Mouse (Mus musculus) ES-E14 (cell line): ENCODE measurements around the gene Krt25. TPM values are rescaled to one million over a fixed set of nuclear protein-coding genes. Genes with fewer than 3 reads are reported as not detected.

ENCODE experiments used
- DNase-seq: peaks from one replicate; pipeline ENCODE4 v3.0.0-alpha.2; 2013; ENCODE audit warnings: low read depth, low spot score
- H3K27ac ChIP-seq: 2 replicates; pipeline ENCODE4 v1.5.1; 2012; ENCODE audit warnings: low read depth, mild to moderate bottlenecking, low read length, moderate library complexity, mixed read lengths; ENCODE audit not compliant: poor library complexity, insufficient read depth, severe bottlenecking
- H3K36me3 ChIP-seq: 2 replicates; pipeline ENCODE4 v1.6.1; 2012; ENCODE audit warnings: mild to moderate bottlenecking, low read length, moderate library complexity, mixed read lengths; ENCODE audit not compliant: control insufficient read depth, poor library complexity, insufficient read depth, severe bottlenecking
- H3K4me1 ChIP-seq, 2 experiments: fragments of 150-350 bp in 1 of 2; sonication (generic) in 1 of 2; 2 replicates each; pipeline ENCODE4 v1.6.1; 2012; ENCODE audit warnings: low read length in 2 of 2, mild to moderate bottlenecking in 1 of 2, mixed read lengths in 1 of 2; ENCODE audit not compliant: control insufficient read depth in 2 of 2, insufficient read depth in 2 of 2, poor library complexity in 1 of 2
- H3K4me3 ChIP-seq, 2 experiments: fragments of 150-350 bp in 1 of 2; sonication (generic) in 1 of 2; 2 replicates each; pipeline ENCODE4 v1.5.1; 2012; ENCODE audit warnings: low read length in 2 of 2, low read depth in 1 of 2, mild to moderate bottlenecking in 1 of 2, mixed read lengths in 1 of 2; ENCODE audit not compliant: insufficient read depth in 1 of 2, poor library complexity in 1 of 2, severe bottlenecking in 1 of 2
- H3K9ac ChIP-seq: 2 replicates; pipeline ENCODE4 v1.6.1; 2012; ENCODE audit warnings: low read depth, mild to moderate bottlenecking, low read length, mixed read lengths; ENCODE audit not compliant: poor library complexity, insufficient read depth, severe bottlenecking
- H3K9me3 ChIP-seq: fragments of 150-350 bp; sonication (generic); 2 replicates; pipeline ENCODE4 v1.6.1; 2012; ENCODE audit warnings: low read depth, mild to moderate bottlenecking, low read length; ENCODE audit not compliant: control insufficient read depth, insufficient read depth
- CHD2 ChIP-seq: IDR thresholded peaks from 2 replicates; pipeline ENCODE4 v1.6.1; 2014; ENCODE audit warnings: mild to moderate bottlenecking, low read depth, low read length, inconsistent platforms
- HCFC1 ChIP-seq: IDR thresholded peaks from 2 replicates; pipeline ENCODE4 v1.6.1; 2012; ENCODE audit warnings: low read length, inconsistent platforms, borderline replicate concordance; ENCODE audit not compliant: insufficient read depth
- MAFK ChIP-seq: IDR thresholded peaks from 2 replicates; pipeline ENCODE4 v1.6.1; 2014; ENCODE audit warnings: mild to moderate bottlenecking, low read depth, low read length, inconsistent platforms; ENCODE audit not compliant: insufficient read depth
- ZC3H11A ChIP-seq: IDR thresholded peaks from 2 replicates; pipeline ENCODE4 v1.6.1; 2012; ENCODE audit warnings: low read depth, mild to moderate bottlenecking, inconsistent platforms, low read length, borderline replicate concordance
- ZNF384 ChIP-seq: IDR thresholded peaks from 2 replicates; pipeline ENCODE4 v1.6.1; 2012; ENCODE audit warnings: low read depth, low read length, inconsistent platforms
- in situ Hi-C, 2 experiments: fragments of 600-800 bp; cut with MboI; formaldehyde crosslinking; loops; one replicate each; pipeline ENCODE4 v1.15.1; 2025; ENCODE audit warnings: low sequenced_read_pairs in 2 of 2, inconsistent platforms in 1 of 2; ENCODE audit not compliant: unreplicated experiment in 2 of 2
- total RNA-seq: library from RNA; depleted of rRNA; stranded (reverse); fragments of 300-350 nt; gene quantifications from 2 replicates; pipeline ENCODE4 v1.2.3, GENCODE M21; 2012; rRNA removed

Krt25 gene
- total RNA-seq, 1 experiment, result not detected

DNA sequence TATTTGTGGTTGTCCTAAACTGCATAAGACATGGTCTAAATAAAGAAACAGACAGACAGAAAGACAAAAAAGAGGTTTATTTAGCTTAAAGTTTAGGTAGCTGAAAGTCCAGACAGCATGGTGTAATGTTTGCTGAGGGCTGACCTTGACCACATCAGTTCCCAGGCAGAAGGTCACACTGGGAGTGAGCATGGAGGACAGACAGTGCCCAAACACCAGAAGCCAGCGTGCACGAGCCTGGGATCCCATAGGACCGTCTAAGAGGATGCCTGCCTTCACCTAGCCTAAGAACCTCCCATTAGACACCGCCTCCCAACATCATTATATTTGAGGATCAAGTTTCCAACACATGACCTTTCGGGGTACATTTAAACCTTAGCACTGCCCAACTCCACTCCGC is 47.1 kb downstream of the Krt25 start:
- no peaks in the 10 kb centered on the region for H3K4me1 ChIP-seq
- no peaks in the 10 kb centered on the region for H3K36me3 ChIP-seq
- no peaks in the 10 kb centered on the region for H3K9me3 ChIP-seq
- no peak for DNase-seq
- H3K27ac ChIP-seq, result no peak overlapping the region
- peak overlapping the region in 1 of 2 experiments; percentile 14; a peak in 1 of 4 replicates for H3K4me3 ChIP-seq
- no peak overlapping the region for H3K9ac ChIP-seq
- in situ Hi-C loops, result no loop called here
- TF ChIP-seq MAFK (no peak), CHD2 (no peak), ZNF384 (no peak), HCFC1 (no peak)

- Histone ChIP-seq H3K27ac (no peak overlapping the region), H3K9ac (no peak overlapping the region), H3K4me3 (no peak overlapping the region), H3K36me3 (no peaks in the 10 kb centered on the region), H3K4me1 (no peaks in the 10 kb centered on the region), H3K9me3 (no peaks in the 10 kb centered on the region)
- no peak for TF ChIP-seq MAFK
- no peak for TF ChIP-seq ZNF384
- TF ChIP-seq CHD2, result no peak
- TF ChIP-seq HCFC1, result no peak
- TF ChIP-seq ZC3H11A, result no peak
- in situ Hi-C loops, result no loop called here
- no peak for DNase-seq
Measured at GRCm38 (mm10) chr11:99272721-99273120, 50.0 kb downstream of the Krt25 start.

- Histone ChIP-seq H3K27ac (no peak overlapping the region), H3K9ac (no peak overlapping the region), H3K36me3 (no peaks in the 10 kb centered on the region), H3K9me3 (no peaks in the 10 kb centered on the region), H3K4me1 (no peaks in the 10 kb centered on the region), H3K4me3 (no peak overlapping the region)
- DNase-seq, result no peak
- in situ Hi-C loops, result no loop called here
- TF ChIP-seq ZNF384 (no peak), MAFK (no peak), HCFC1 (no peak), ZC3H11A (no peak), CHD2 (no peak)
Measured at GRCm38 (mm10) chr11:99269192-99269591, 53.6 kb downstream of the Krt25 start.

GRCm38 (mm10) chr11:99265796-99266195 is 57.0 kb downstream of the Krt25 start:
- Histone ChIP-seq H3K4me3 (no peak overlapping the region), H3K9me3 (no peaks in the 10 kb centered on the region), H3K4me1 (no peaks in the 10 kb centered on the region), H3K36me3 (no peaks in the 10 kb centered on the region), H3K9ac (no peak overlapping the region), H3K27ac (no peak overlapping the region)
- no peak for TF ChIP-seq CHD2
- no peak for TF ChIP-seq MAFK
- no peak for TF ChIP-seq ZC3H11A
- TF ChIP-seq HCFC1, result no peak
- no peak for TF ChIP-seq ZNF384
- DNase-seq, result no peak
- in situ Hi-C loops, result no loop called here

Other genes with a start within 250 kb of the Krt25 start
- 1.1 and 1.2 TPM in 2 replicates for gene Tns4, start 233.6 kb downstream of the Krt25 start, total RNA-seq
- gene Ccr7, start 167.9 kb downstream of the Krt25 start, total RNA-seq, result 0.58 and 1.4 TPM in 2 replicates
- 85.4 and 130 TPM in 2 replicates for gene Smarce1, start 91.9 kb downstream of the Krt25 start, total RNA-seq
- gene Krt222, start 78.9 kb downstream of the Krt25 start, total RNA-seq, result 0.11 and 0.22 TPM in 2 replicates
- not detected in 2 replicates for gene Krt24, start 37.7 kb downstream of the Krt25 start, total RNA-seq
- not detected in 2 replicates for gene Krt26, start 15.0 kb upstream of the Krt25 start, total RNA-seq
- 0.13 TPM in 1 of 2 replicates, not detected in the other for gene Krt27, start 28.2 kb upstream of the Krt25 start, total RNA-seq
- 0.18 and 0.32 TPM in 2 replicates for gene Krt28, start 52.0 kb upstream of the Krt25 start, total RNA-seq
- 0.53 and 2.8 TPM in 2 replicates for gene Krt10, start 66.4 kb upstream of the Krt25 start, total RNA-seq
- 0.37 and 0.49 TPM in 2 replicates for gene Krt12, start 99.3 kb upstream of the Krt25 start, total RNA-seq
- gene Krt20, start 115.2 kb upstream of the Krt25 start, total RNA-seq, result 1.8 and 2.4 TPM in 2 replicates
- 0.16 and 0.18 TPM in 2 replicates for gene Krt23, start 170.2 kb upstream of the Krt25 start, total RNA-seq
- not detected in 2 replicates for gene Krt39, start 198.4 kb upstream of the Krt25 start, total RNA-seq
- gene Krt40, start 220.2 kb upstream of the Krt25 start, total RNA-seq, result not detected in 2 replicates
- not detected in 2 replicates for gene Krtap3-3, start 227.9 kb upstream of the Krt25 start, total RNA-seq
- gene Krtap3-2, start 233.9 kb upstream of the Krt25 start, total RNA-seq, result not detected in 2 replicates
- gene Gm11939, start 236.5 kb upstream of the Krt25 start, total RNA-seq, result not detected in 2 replicates
- gene Krtap3-1, start 243.7 kb upstream of the Krt25 start, total RNA-seq, result not detected in 2 replicates